Mouse (Mus musculus): ENCODE results near the gene 2010109A12Rik. TPM values are rescaled to one million over a fixed set of nuclear protein-coding genes. Genes with fewer than 3 reads are reported as not detected.

2010109A12Rik gene
- polyA plus RNA-seq, 1 experiment from 2014 or later, result 1.9 TPM

GRCm38 (mm10) chr5:93256820-93257405 is 50.6 kb downstream of the 2010109A12Rik start:
- no peak for ATAC-seq (ENCODE audit: insufficient number of reproducible peaks, low FRiP score, low TSS enrichment, low read depth)
- no peaks in the 10 kb centered on the region for H3K4me1 ChIP-seq
- no peak overlapping the region for H3K4me2 ChIP-seq (replicated peaks)
- no peak overlapping the region for H3K4me3 ChIP-seq (replicated peaks)
- no peaks in the 10 kb centered on the region for H3K9me3 ChIP-seq (replicated peaks)
- no peak overlapping the region for H3K9ac ChIP-seq
- H3K27ac ChIP-seq (replicated peaks), result no peak overlapping the region
- H3K27me3 ChIP-seq, result no peaks in the 10 kb centered on the region
- H3K36me3 ChIP-seq, result no peaks in the 10 kb centered on the region

GRCm38 (mm10) chr5:93259349-93259748 is 53.0 kb downstream of the 2010109A12Rik start:
- Histone ChIP-seq H3K4me3 (replicated peaks) (no peak overlapping the region), H3K9ac (no peak overlapping the region)

GRCm38 (mm10) chr5:93260983-93261382 is 54.7 kb downstream of the 2010109A12Rik start:
- 26% methylated on average over 3 of the region's 3 CpGs for WGBS

More at GRCm38 (mm10) chr5:93259349-93259748, 53.0 kb downstream of the 2010109A12Rik start:
- Histone ChIP-seq H3K4me2 (replicated peaks) (no peak overlapping the region), H3K9me3 (replicated peaks) (no peaks in the 10 kb centered on the region), H3K27me3 (no peaks in the 10 kb centered on the region), H3K4me1 (no peaks in the 10 kb centered on the region), H3K36me3 (no peaks in the 10 kb centered on the region), H3K27ac (replicated peaks) (no peak overlapping the region)
- no peak for ATAC-seq (ENCODE audit: insufficient number of reproducible peaks, low FRiP score, low TSS enrichment, low read depth)

GRCm38 (mm10) chr5:93262751-93263150 is 56.4 kb downstream of the 2010109A12Rik start:
- Histone ChIP-seq H3K9me3 (replicated peaks) (no peaks in the 10 kb centered on the region), H3K27me3 (no peaks in the 10 kb centered on the region), H3K9ac (no peak overlapping the region), H3K27ac (replicated peaks) (no peak overlapping the region), H3K4me1 (peaks cover 9% of the 10 kb centered on the region; the same call in 1 of the 2 replicates), H3K36me3 (no peaks in the 10 kb centered on the region), H3K4me3 (replicated peaks) (no peak overlapping the region), H3K4me2 (replicated peaks) (no peak overlapping the region)
- ATAC-seq (ENCODE audit: insufficient number of reproducible peaks, low FRiP score, low TSS enrichment, low read depth), result no peak
- 59% methylated on average over 2 of the region's 2 CpGs for WGBS

More at GRCm38 (mm10) chr5:93260983-93261382, 54.7 kb downstream of the 2010109A12Rik start:
- Histone ChIP-seq H3K27ac (replicated peaks) (no peak overlapping the region), H3K27me3 (no peaks in the 10 kb centered on the region), H3K4me2 (replicated peaks) (no peak overlapping the region), H3K9me3 (replicated peaks) (no peaks in the 10 kb centered on the region), H3K4me3 (replicated peaks) (no peak overlapping the region), H3K9ac (no peak overlapping the region), H3K4me1 (0 out of 2 replicates have a peak, but pooled peaks cover 2% of the 10 kb centered on the region), H3K36me3 (no peaks in the 10 kb centered on the region)
- peak; percentile 73 for ATAC-seq (ENCODE audit: insufficient number of reproducible peaks, low FRiP score, low TSS enrichment, low read depth)

Other genes with a start within 250 kb of the 2010109A12Rik start
- 0.46 and 0.68 TPM in 2 replicates for gene Sowahb, start 161.5 kb upstream of the 2010109A12Rik start, polyA plus RNA-seq (2015; fragmentation: Nextera tagmentation; extraction: Ambion mirVana)
- gene Sept11, start 113.1 kb upstream of the 2010109A12Rik start, polyA plus RNA-seq (2015; fragmentation: Nextera tagmentation; extraction: Ambion mirVana), result 195 and 200 TPM in 2 replicates
- gene Ccni, start within 50 bp of the 2010109A12Rik start, polyA plus RNA-seq (2015; fragmentation: Nextera tagmentation; extraction: Ambion mirVana), result 108 and 111 TPM in 2 replicates
- gene Ccng2, start 60.7 kb downstream of the 2010109A12Rik start, polyA plus RNA-seq (2015; fragmentation: Nextera tagmentation; extraction: Ambion mirVana), result 65.5 and 69.5 TPM in 2 replicates

Measured in embryonic facial prominence, embryonic 15.5 days (tissue).